Mouse (Mus musculus): ENCODE measurements around the gene Olfr338. TPM values are rescaled to one million over a fixed set of nuclear protein-coding genes. Genes with fewer than 3 reads are reported as not detected.

Olfr338 gene
- not detected for polyA plus RNA-seq (2014; fragmentation: Illumina TruSeq; extraction: RNeasy Lipid Tissue Mini Kit (QIAGEN cat#74804); ENCODE audit: low read depth, low replicate concordance)

DNA sequence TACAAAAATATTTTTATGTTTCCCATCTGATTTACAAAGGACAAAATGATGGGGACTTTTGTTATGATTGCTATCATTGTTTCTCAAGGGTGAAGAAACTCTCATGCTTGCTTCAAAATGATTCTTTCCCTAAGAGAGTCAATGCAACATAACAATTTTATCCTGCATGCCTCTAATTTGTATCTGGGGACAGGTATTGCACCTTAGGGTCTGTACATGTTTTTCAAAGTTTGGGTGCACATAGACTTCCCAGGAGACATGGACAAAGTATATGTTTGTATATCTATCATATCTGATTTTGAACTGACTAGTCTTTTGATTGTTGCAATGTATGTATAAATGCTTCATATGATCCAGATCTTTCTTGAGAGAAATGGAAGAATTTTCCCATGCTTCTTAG is at the start of gene Olfr338:
Gene Olfr338, plus strand, starts transcription at position 301 of the 400 bp plus-strand sequence.

DNA sequence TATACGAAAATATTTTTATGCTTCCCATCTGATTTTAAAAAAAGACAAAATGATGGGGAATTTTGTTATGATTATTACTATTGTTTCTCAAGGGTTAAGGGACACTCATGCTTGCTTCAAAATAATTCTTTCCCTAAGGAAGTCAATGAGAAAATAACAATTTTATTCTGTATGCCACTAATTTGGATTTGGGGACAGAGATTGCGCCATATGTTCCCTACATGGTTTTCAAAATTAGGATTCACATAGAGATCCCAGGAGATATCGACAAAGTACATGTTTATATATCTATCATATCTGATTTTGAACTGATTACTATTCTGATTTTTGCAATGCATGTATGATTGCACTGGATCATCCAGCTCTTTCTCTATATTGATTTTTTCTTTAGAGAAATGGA is 45.3 kb downstream of the Olfr338 start, which contains the start of gene Olfr339:
Gene Olfr339, plus strand, starts transcription at position 301 of the 400 bp plus-strand sequence.

Other genes with a start within 250 kb of the Olfr338 start
- gene Mrrf, start 237.1 kb upstream of the Olfr338 start, polyA plus RNA-seq (2014; fragmentation: Illumina TruSeq; extraction: RNeasy Lipid Tissue Mini Kit (QIAGEN cat#74804); ENCODE audit: low read depth, low replicate concordance), result 16.1 TPM
- gene Rbm18, start 236.7 kb upstream of the Olfr338 start, polyA plus RNA-seq (2014; fragmentation: Illumina TruSeq; extraction: RNeasy Lipid Tissue Mini Kit (QIAGEN cat#74804); ENCODE audit: low read depth, low replicate concordance), result 19.9 TPM
- gene Ptgs1, start 143.1 kb upstream of the Olfr338 start, polyA plus RNA-seq (2014; fragmentation: Illumina TruSeq; extraction: RNeasy Lipid Tissue Mini Kit (QIAGEN cat#74804); ENCODE audit: low read depth, low replicate concordance), result 8.6 TPM
- not detected for gene Olfr339, start 45.4 kb downstream of the Olfr338 start, polyA plus RNA-seq (2014; fragmentation: Illumina TruSeq; extraction: RNeasy Lipid Tissue Mini Kit (QIAGEN cat#74804); ENCODE audit: low read depth, low replicate concordance)
- not detected for gene Olfr340, start 79.1 kb downstream of the Olfr338 start, polyA plus RNA-seq (2014; fragmentation: Illumina TruSeq; extraction: RNeasy Lipid Tissue Mini Kit (QIAGEN cat#74804); ENCODE audit: low read depth, low replicate concordance)
- not detected for gene Olfr341, start 108.9 kb downstream of the Olfr338 start, polyA plus RNA-seq (2014; fragmentation: Illumina TruSeq; extraction: RNeasy Lipid Tissue Mini Kit (QIAGEN cat#74804); ENCODE audit: low read depth, low replicate concordance)
- not detected for gene Olfr342, start 151.5 kb downstream of the Olfr338 start, polyA plus RNA-seq (2014; fragmentation: Illumina TruSeq; extraction: RNeasy Lipid Tissue Mini Kit (QIAGEN cat#74804); ENCODE audit: low read depth, low replicate concordance)
- not detected for gene Olfr344, start 193.1 kb downstream of the Olfr338 start, polyA plus RNA-seq (2014; fragmentation: Illumina TruSeq; extraction: RNeasy Lipid Tissue Mini Kit (QIAGEN cat#74804); ENCODE audit: low read depth, low replicate concordance)